Mouse (Mus musculus) CD4-positive, CD25-positive, alpha-beta regulatory T cell, adult 4 months (primary cell): ENCODE measurements around the gene Gramd4. TPM values are rescaled to one million over a fixed set of nuclear protein-coding genes. Genes with fewer than 3 reads are reported as not detected.

Experiments
- ATAC-seq: one replicate; pipeline ENCODE4 v1.8.0; 2017
- polyA plus RNA-seq, 2 experiments: library from polyadenylated mRNA; unstranded; fragments of 100-300 nt; shearing (Covaris generic); gene quantifications; one replicate each; pipeline ENCODE4 v1.2.1; 2017

Gramd4 gene
- polyA plus RNA-seq, 2 experiments from 2014 or later = 25.3 to 25.7 TPM

DNA sequence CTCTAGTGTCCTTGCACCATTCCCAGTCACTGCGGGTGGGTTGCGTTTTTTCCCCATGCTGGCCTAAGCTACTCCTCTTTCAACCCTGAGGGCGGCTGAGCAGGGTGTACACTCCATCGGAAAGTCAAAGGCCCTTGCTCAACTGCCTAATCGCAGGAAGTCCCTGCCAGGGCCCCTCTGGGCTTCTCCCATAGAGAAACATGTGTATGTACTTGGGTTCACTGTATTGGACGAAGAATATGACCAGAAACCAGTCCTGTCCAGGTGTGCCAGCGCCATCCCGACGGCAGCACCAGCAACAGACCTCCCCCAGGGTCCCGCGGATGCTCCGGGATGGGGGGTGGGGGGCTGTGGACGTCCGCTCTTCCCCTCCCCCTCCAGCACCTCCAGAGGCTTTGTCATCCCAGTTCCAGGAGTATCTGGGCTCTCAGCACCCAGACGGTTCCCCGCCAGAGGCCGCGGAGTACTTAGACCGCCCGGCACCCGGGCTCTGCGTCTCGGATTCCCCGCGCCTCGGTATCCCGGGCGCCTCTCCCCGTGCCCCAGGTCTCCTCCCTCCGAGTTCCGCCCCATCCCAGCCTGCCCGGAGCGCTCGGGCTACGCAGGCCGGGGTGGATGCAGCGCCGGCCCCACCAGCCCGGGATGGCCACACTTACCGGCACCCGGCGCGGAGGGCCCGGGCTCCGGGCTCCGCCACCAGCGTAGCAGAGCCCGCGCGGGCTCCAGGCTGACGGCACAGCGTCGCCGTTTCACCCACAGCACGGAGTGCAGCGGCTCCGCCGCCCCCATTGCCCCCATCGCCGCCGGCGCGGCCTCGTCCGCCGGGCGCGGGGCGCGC, 127.6 kb downstream of the Gramd4 start:
- peak; percentile 25 for ATAC-seq

DNA sequence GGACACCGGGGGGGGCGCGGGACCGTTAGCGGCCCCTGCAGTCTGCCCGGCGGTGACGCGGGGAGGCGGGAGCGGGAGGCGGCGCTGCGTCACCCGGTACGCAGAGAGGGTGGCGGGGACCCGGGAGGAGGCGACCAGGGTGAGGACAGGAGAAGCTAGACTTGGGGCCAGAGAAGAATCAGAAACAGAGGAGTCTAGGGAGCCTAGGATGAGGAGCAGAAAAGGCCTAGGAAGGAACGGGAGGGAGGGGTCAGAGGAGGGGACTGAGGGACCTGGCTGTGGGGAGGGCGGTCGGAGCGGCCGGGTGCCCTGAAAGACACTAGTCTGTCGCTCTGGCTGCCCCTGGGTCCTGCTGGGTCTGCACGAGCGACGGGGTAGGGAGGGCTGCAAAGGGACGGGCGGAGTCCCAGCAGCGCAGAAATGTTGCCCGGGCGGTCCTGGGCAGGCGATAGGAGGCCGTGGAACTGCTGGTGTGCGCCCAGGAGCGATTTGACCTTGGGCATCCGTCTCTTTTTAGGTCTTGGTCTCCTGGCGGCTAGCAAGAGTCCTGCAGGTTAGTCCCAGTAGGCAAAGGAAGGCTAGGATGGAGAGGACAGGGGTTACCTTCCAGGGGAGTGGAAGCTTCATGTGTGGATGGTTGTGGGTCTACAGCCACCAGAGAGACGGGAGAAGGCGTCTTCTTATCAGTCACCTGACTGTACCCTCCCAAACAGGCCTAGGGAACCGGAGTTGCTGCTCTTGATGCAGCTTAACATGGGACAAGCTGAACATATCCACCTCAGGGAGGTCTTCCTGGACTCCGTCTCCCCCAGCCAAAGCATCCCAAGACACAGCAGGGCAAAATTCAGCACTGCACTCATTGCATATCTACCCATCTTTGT, 128.4 kb downstream of the Gramd4 start, which contains the start of gene Cerk:
Gene Cerk, minus strand, starts transcription at position 453 of the 881 bp plus-strand sequence.
- peak; percentile 64 for ATAC-seq

DNA sequence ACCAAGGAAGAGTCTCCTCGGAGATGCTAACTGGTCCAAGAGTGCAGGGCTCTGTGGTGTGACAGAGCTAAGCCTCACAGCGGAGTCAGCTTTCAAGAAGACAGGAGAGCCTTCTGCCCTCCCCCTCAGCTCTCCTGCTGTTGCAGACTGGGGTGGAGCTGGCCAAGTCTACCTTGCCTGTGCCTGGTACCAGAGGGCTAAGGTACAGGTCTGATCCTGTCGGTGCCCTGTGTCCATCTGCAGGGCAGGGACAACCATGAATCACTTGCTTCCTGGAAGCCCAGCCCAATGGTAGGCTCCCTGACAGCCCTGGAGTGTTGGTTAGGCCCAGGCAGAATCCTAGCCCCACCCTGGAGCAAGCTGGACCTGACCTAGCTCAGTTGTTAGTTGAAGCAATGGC, 129.2 kb downstream of the Gramd4 start:
- no peak for ATAC-seq

Other genes starting within 250 kb of the Gramd4 start
- 10 to 100 TPM; 43.6 to 52.3 TPM for gene Cdpf1, start 246.0 kb upstream of the Gramd4 start, polyA plus RNA-seq
- not detected for gene Pkdrej, start 236.0 kb upstream of the Gramd4 start, polyA plus RNA-seq
- gene Ttc38, start 225.4 kb upstream of the Gramd4 start, polyA plus RNA-seq = 10 to 100 TPM; 17.6 to 22.4 TPM
- 1 to 10 TPM; 3.0 to 7.1 TPM for gene Gtse1, start 197.9 kb upstream of the Gramd4 start, polyA plus RNA-seq
- gene Trmu, start 178.4 kb upstream of the Gramd4 start, polyA plus RNA-seq = 10 to 100 TPM; 40.6 to 50.3 TPM
- gene Celsr1, start 23.9 kb upstream of the Gramd4 start, polyA plus RNA-seq = 1 to 10 TPM; 3.3 to 3.8 TPM
- 1 to 10 TPM; 5.1 to 6.1 TPM for gene Cerk, start 128.4 kb downstream of the Gramd4 start, polyA plus RNA-seq
- gene Tbc1d22a, start 156.8 kb downstream of the Gramd4 start, polyA plus RNA-seq = 10 to 100 TPM in 1 of 2 experiments, 1 to 10 TPM in 1; 8.4 to 16.2 TPM